Mouse (Mus musculus) heart, embryonic 11.5 days (tissue): ENCODE data around the gene Pgc. TPM values are rescaled to one million over a fixed set of nuclear protein-coding genes. Genes with fewer than 3 reads are reported as not detected.

Source experiments
- ATAC-seq: fragments of 200-750 bp; cut with Nextera tagmentation; replicated peaks from 2 replicates; pipeline ENCODE4 v1.8.0; 2017; ENCODE audit warnings: moderate library complexity; ENCODE audit not compliant: insufficient number of reproducible peaks, low FRiP score, low TSS enrichment
- H3K27ac ChIP-seq: fragments of 300-500 bp; sonication (generic); 2 replicates; pipeline ENCODE4 v1.5.1; 2014; ENCODE audit warnings: mild to moderate bottlenecking, low read depth, low read length
- H3K27me3 ChIP-seq: fragments of 300-500 bp; sonication (generic); 2 replicates; pipeline ENCODE4 v1.6.1; 2014; ENCODE audit warnings: mild to moderate bottlenecking, low read length, mixed read lengths; ENCODE audit not compliant: control insufficient read depth, insufficient read depth
- H3K36me3 ChIP-seq: fragments of 300-500 bp; sonication (generic); 2 replicates; pipeline ENCODE4 v1.6.1; 2014; ENCODE audit warnings: mild to moderate bottlenecking, low read length, moderate library complexity, mixed read lengths; ENCODE audit not compliant: control insufficient read depth, insufficient read depth
- H3K4me1 ChIP-seq: fragments of 300-500 bp; sonication (generic); 2 replicates; pipeline ENCODE4 v1.6.1; 2014; ENCODE audit warnings: low read length; ENCODE audit not compliant: control insufficient read depth, insufficient read depth
- H3K4me2 ChIP-seq: fragments of 300-500 bp; sonication (generic); 2 replicates; pipeline ENCODE4 v1.6.1; 2014; ENCODE audit warnings: mild to moderate bottlenecking, moderate library complexity
- H3K4me3 ChIP-seq: fragments of 300-500 bp; sonication (generic); 2 replicates; pipeline ENCODE4 v1.5.1; 2014; ENCODE audit warnings: low read depth, low read length
- H3K9ac ChIP-seq: fragments of 300-500 bp; sonication (generic); 2 replicates; pipeline ENCODE4 v1.6.1; 2014; ENCODE audit warnings: mild to moderate bottlenecking, low read depth, low read length, moderate library complexity
- H3K9me3 ChIP-seq: fragments of 300-500 bp; sonication (generic); replicated peaks from 2 replicates; pipeline ENCODE4 v1.6.1; 2016; ENCODE audit warnings: low read length; ENCODE audit not compliant: control insufficient read depth
- WGBS: fragments of 180-500 bp; shearing (Covaris S2); extraction: QIAGEN DNeasy Blood & Tissue Kit; methylation state at CpG from one replicate; pipeline ENCODE4 v1.1.7; 2014; ENCODE audit not compliant: insufficient replicate concordance; 5-methylcytosine and 5-hydroxymethylcytosine counted together
- polyA plus RNA-seq: library from polyadenylated mRNA; unstranded; fragments of >200 nt; fragmentation: Nextera tagmentation; extraction: Ambion mirVana; gene quantifications from 2 replicates; pipeline ENCODE4 v1.2.1, GENCODE M21; 2014

The Pgc gene
- polyA plus RNA-seq, 1 experiment from 2014 or later, result not detected

DNA sequence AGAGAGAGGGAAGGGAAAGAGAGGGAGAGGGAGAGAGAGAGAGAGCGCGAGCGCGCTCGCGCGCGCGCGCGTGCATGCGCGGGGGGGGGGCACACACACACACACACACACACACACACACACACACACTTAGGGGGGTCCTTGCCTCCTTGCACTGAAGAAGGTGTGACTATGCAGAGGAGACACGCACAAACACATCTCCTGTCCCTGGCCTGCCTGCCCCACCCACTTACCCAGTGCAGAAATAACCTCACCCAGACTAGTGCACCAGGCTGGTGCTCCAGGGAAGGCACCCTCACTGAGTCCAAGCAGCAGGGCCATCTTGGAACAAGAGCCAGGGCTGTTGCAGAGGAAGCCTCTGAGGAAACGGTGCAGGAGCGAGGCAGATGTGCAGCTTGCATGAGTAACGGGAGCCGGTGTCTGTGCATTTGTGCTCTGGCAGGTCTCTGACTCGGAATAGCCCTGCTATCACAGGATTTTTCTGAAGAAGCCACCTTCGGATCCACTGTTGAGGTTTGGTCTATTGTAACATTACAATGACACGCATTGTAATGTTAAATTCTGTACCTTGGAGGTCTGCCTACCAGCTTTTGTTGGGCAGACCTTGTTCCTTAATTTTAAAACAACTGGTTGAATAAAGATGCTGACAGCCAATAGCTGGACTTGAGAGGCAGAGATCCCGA lies 13.6 kb upstream of the Pgc start:
- H3K9ac ChIP-seq, result no peak overlapping the region
- H3K4me3 ChIP-seq, result no peak overlapping the region
- WGBS, result 48% methylated on average over 15 of the region's 22 CpGs
- no peak overlapping the region for H3K4me2 ChIP-seq
- H3K4me1 ChIP-seq, result peaks cover 6% of the 10 kb centered on the region
- H3K27me3 ChIP-seq, result 0 out of 2 replicates have a peak, but pooled peaks cover 2% of the 10 kb centered on the region
- H3K36me3 ChIP-seq, result no peaks in the 10 kb centered on the region
- no peak overlapping the region for H3K27ac ChIP-seq
- no peaks in the 10 kb centered on the region for H3K9me3 ChIP-seq
- ATAC-seq, result no peak

DNA sequence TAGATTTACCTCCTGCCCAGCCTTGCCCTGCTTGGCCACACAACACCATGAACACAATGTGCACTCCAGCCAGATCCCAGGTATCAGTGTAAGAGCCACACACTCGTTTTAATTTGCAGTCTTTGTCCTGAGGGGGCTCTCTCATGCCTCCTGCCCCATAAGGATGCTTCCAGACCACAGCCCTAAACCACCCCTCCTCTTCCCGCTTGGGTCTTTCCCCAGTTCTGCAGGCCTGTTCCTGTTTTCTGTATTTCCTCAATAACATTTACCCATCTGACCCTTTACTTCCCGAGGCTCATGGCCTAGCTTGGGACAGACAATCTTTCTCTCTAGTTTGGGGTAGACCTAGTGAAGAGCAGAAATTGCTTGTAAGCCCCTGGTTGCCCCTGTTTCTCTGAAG lies 11.6 kb upstream of the Pgc start:
- Histone ChIP-seq H3K4me3 (no peak overlapping the region), H3K36me3 (no peaks in the 10 kb centered on the region), H3K27me3 (no peaks in the 10 kb centered on the region), H3K9ac (no peak overlapping the region), H3K9me3 (no peaks in the 10 kb centered on the region), H3K4me2 (no peak overlapping the region), H3K27ac (no peak overlapping the region), H3K4me1 (peaks cover 6% of the 10 kb centered on the region)
- WGBS, result 57% methylated on average over 3 of the region's 3 CpGs
- ATAC-seq, result no peak

GRCm38 (mm10) chr17:47721183-47721582 lies 5.5 kb upstream of the Pgc start:
- WGBS, result 37% methylated on average over 4 of the region's 4 CpGs
- no peak for ATAC-seq
- no peak overlapping the region for H3K4me2 ChIP-seq
- no peak overlapping the region for H3K4me3 ChIP-seq
- no peaks in the 10 kb centered on the region for H3K36me3 ChIP-seq
- no peak overlapping the region for H3K27ac ChIP-seq
- no peaks in the 10 kb centered on the region for H3K9me3 ChIP-seq
- H3K27me3 ChIP-seq, result 0 out of 2 replicates have a peak, but pooled peaks cover 1% of the 10 kb centered on the region
- no peak overlapping the region for H3K9ac ChIP-seq
- 0 out of 2 replicates have a peak, but pooled peaks cover 2% of the 10 kb centered on the region for H3K4me1 ChIP-seq

- Histone ChIP-seq H3K27me3 (0 out of 2 replicates have a peak, but pooled peaks cover 3% of the 10 kb centered on the region), H3K4me2 (no peak overlapping the region), H3K4me3 (no peak overlapping the region), H3K9ac (no peak overlapping the region), H3K4me1 (no peaks in the 10 kb centered on the region), H3K9me3 (no peaks in the 10 kb centered on the region), H3K36me3 (no peaks in the 10 kb centered on the region), H3K27ac (no peak overlapping the region)
- WGBS, result 57% methylated on average over 24 of the region's 24 CpGs
- ATAC-seq, result no peak
Measured at GRCm38 (mm10) chr17:47730633-47731575, 4.3 kb downstream of the Pgc start.

DNA sequence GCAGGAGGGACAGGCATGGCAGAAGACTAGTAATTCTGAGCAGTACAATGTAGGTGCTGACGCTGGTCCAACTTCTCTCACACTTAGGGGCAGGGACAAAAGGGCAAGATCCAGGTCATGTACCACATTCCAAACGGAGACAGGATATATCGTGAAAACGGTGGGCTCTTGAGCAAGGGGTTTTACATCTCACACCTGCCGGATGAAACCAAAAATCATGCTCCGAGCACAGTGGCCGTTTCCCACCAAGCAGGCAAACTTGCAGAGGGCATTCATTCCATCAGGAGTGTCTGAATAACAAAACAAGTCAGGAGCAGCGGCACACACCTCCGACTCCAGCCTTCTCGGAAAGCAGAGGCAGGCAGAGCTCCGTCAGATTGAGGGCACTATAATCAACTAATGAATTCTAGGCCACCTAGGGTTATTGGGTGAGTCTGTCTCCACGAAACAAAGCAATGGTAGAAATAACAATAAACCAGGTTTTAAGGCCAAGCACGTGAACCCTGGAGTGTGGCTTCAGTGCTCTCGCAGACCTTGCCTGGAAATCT lies 9.0 kb downstream of the Pgc start:
- H3K9ac ChIP-seq, result no peak overlapping the region
- H3K4me1 ChIP-seq, result peaks cover 19% of the 10 kb centered on the region
- no peaks in the 10 kb centered on the region for H3K27me3 ChIP-seq
- H3K36me3 ChIP-seq, result no peaks in the 10 kb centered on the region
- H3K9me3 ChIP-seq, result no peaks in the 10 kb centered on the region
- WGBS, result 69% methylated on average over 14 of the region's 14 CpGs
- no peak for ATAC-seq
- H3K27ac ChIP-seq, result no peak overlapping the region
- H3K4me3 ChIP-seq, result no peak overlapping the region
- H3K4me2 ChIP-seq, result no peak overlapping the region

GRCm38 (mm10) chr17:47736856-47737255 lies 10.2 kb downstream of the Pgc start, which contains the start of gene Tfeb:
Gene Tfeb (plus strand): TSS chr17:47737030.
- Histone ChIP-seq H3K9ac (peak within 1 kb of the TSS; percentile 87), H3K4me2 (peak within 1 kb of the TSS; percentile 99), H3K27ac (peak within 1 kb of the TSS; percentile 88), H3K27me3 (no peaks in the 10 kb centered on the region), H3K36me3 (no peaks in the 10 kb centered on the region), H3K4me1 (peaks cover 27% of the 10 kb centered on the region), H3K9me3 (no peaks in the 10 kb centered on the region), H3K4me3 (peak within 1 kb of the TSS; percentile 87)
- peak; percentile 61 for ATAC-seq
- WGBS, result under 1% methylated on average over 44 of the region's 47 CpGs

DNA sequence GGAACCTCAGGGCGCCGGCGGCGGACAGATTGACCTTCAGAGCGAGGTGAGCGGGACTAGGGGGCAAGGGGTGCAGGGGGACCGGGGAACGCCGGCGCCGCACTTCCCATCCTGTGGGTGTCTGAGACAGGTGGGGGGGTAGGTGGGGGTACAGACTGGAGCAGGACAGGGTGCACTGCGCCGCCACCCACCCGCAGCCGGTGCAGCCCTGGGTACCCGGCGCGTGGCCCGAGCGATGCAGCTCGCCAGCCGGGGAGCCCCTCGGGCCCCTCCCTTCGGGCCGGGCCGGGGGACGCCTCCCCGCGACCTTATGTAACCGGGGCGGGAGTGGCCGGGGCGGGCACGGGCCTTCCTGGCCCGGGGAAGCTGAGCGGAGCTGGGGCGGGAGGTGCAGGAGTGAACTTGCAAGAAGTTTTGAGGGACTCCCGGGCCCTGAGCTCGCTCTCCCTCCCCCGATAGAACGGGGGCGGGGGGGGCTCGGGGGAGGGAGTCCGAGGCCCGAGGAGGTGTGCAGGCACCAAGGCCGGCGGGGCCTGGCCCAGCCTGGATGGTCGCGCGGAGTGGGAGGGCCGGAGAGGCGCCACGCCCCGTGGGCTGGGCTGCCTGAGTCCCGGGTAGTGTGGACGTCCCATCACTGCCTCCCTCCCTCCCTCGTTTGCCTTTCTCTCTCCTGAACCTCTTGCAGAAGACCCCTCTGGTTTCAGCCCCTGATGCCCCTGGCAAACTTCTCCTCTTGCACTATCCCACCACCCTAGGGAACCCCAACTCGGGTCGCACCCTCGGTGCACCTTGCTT lies 10.8 kb downstream of the Pgc start:
- 1% methylated on average over 58 of the region's 60 CpGs for WGBS
- peaks cover 27% of the 10 kb centered on the region for H3K4me1 ChIP-seq
- H3K27me3 ChIP-seq, result no peaks in the 10 kb centered on the region
- peak overlapping the region; percentile 87 for H3K9ac ChIP-seq
- peak; percentile 89 for ATAC-seq
- peak overlapping the region; percentile 87 for H3K4me3 ChIP-seq
- no peaks in the 10 kb centered on the region for H3K36me3 ChIP-seq
- peak overlapping the region; percentile 99 for H3K4me2 ChIP-seq
- no peaks in the 10 kb centered on the region for H3K9me3 ChIP-seq
- peak overlapping the region; percentile 88 for H3K27ac ChIP-seq
